Mouse (Mus musculus) frontal cortex, adult (tissue): Measurements from ENCODE around the gene Stx19.

Experiments
- ATAC-seq: cut with Nextera tagmentation; 2 replicates; pipeline ENCODE4 v1.9.2; 2017; ENCODE audit warnings: mild to moderate bottlenecking, moderate library complexity, mixed read lengths; ENCODE audit not compliant: low TSS enrichment

Gene Stx19

DNA sequence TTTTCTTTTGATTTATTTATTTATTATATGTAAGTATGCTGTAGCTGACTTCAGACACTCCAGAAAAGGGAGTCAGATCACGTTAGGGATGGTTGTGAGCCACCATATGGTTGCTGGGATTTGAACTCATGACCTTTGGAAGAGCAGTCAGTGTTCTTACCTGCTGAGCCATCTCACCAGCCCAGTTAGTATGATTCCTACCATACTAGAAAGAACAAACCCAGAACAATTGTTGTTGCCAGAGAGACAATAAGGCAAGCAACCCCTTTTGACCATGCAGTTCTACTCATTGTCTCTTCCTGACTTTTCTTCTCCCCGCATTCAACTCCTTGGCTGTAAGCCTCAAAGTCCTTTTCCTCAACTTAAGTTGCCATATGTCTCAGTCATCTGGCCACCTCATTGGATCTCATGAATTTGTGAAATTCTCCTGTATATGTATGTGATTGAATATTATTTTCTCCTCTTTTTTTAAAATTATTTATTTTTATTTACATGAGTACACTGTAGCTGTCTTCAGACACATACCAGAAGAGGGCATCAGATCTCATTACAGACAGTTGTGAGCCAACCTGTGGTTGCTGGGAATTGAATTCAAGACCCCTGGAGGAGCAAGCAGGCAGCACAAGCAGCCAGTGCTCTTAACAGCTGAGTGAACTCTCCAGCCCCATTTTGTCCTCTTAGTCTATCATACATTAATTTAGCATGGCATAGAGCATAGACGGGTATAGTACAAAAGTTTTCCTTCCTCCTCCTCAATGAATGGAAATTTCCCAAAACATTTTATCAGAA lies 38.2 kb downstream of the Stx19 start:
- ATAC-seq, result no peak

DNA sequence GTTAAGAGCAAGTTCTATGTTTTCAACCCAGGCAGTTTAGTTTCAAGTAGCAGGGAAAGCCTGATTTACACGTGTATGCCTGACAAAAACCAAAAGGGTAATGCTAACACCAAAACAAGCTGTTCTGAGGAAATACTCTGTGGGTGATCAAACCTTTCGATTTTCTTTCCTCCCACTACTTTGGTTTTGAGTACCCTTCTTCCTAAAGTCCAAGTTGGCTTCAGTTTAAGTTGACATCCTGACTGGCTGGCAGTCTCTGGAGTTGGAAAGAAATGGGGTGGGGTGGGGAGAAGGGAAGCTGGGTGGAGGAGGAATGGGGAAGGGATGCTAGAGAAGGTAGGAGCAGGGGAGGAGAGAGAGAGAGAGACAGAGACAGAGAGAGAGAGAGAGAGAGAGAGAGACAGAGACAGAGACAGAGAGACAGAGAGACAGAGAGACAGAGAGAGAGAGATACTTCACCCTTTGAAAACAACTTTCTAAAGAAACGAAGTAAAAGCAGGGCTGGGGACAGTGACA lies 39.2 kb downstream of the Stx19 start:
- ATAC-seq, result peak; percentile 25; the same call in 1 of the 2 replicates

- ATAC-seq, result peak; percentile 91
Measured at GRCm38 (mm10) chr16:62854191-62855068, 40.0 kb downstream of the Stx19 start, which contains the start of gene Pros1. Gene Pros1, plus strand, starts transcription at chr16:62854307.

DNA sequence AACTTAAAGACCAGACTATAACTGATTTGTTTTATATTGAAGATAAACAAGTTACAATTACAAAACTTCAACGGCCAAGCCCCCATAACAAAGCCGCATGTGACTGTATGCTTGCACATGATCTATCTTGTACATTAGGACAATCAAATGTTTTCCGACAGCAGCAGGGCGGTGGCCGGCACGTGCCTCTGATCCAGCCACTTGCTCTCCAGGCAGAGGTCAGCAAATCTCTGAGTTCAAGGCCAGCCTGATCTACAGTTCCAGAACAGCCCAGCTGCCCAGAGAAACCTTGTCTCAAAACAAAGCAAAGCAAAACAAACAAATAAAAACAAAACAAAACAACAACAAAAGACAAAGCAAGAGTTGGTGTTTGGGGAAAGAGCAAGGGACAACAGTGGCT lies 40.9 kb downstream of the Stx19 start:
- ATAC-seq, result no peak

GRCm38 (mm10) chr16:62856273-62856672 lies 41.8 kb downstream of the Stx19 start:
- no peak for ATAC-seq

DNA sequence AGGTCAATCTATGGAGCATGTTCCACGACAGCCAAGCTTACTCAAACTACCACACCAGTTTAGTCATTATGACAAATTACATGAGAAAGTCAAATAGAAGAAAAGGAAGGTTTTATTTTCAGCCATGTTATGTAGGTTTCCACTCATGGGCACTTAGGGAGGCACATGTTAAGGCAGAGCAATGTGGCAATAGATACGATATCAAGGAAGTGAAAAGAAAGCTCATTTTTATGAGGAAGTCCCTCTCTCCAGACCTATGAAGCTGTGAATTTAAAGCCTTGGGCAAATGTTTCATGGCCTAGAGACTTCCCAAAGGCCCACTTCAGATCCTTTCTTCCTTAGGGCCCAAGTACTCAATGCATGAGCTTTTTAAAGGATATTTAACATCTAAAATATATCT lies 43.0 kb downstream of the Stx19 start:
- no peak for ATAC-seq

- ATAC-seq, result peak; percentile 47; the same call in 1 of the 2 replicates
Measured at GRCm38 (mm10) chr16:62858018-62858417, 43.5 kb downstream of the Stx19 start.

DNA sequence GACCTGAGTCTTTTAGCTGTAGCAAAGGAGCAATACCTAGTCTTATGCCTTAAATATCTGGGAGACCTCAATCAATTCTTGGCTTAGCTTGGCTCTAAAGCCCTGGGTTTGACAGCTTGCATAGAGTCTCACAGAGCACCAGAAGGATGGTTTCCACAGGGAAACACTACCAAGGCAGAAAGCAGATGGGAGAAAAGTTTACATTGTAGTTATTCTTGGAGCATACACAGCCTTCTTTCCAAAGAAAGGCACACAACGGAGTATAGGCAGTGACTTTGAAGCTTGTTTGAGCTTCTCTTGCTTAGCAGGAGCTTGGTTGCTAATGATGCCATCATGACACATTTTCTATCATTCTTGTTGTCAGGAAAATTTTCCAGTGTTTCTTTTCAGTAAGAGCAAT lies 45.7 kb downstream of the Stx19 start:
- peak; percentile 90 for ATAC-seq

- no peak for ATAC-seq
Measured at GRCm38 (mm10) chr16:62861455-62861854, 47.0 kb downstream of the Stx19 start.

GRCm38 (mm10) chr16:62872688-62873117 lies 58.2 kb downstream of the Stx19 start:
- ATAC-seq, result no peak

DNA sequence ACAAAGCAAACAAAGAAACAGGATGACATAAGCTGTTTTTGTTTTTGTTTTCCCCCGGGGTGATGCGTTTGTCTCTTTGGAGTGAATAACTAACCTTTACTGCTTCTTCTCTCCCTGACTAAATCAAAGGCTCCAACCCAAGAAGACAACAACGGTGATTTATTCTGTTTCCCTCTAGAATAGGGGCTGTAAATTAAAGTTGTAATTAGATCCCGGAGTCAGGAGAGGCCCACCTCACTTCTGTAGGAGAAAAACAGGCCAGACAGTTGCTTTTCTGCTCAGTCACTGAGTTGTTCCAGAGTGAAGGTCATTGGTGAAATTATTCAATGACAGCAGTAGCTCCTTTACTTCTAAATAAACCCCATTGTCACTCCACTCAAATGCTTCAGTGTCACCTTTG lies 58.7 kb downstream of the Stx19 start:
- ATAC-seq, result no peak
